Mouse (Mus musculus): ENCODE results near the gene Gm8257. TPM values are rescaled to one million over a fixed set of nuclear protein-coding genes. Genes with fewer than 3 reads are reported as not detected.

Gene Gm8257
- polyA plus RNA-seq (2021; fragmentation: Nextera tagmentation), result not detected in 2 replicates
- long read RNA-seq, experiment 1, result 0 reads
- long read RNA-seq, experiment 2, result 0 reads

DNA sequence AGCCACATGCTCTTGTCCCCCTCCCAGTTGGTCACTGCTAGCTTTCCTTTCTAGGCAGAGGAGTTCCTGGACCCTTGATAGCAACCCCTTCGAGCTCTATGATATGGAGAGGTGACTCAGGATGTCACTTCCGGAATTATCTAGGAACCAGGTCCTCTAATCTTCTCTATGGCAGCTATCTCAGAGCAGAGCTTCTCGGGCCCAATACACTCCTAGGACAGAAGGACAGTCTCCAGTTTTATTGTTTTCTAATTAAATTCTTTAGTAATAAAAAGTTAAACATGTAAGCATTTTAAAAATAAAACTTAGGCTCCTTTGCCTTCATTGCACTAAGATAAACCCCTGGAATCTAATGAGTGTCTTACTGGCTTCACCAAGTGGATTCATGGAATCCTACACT, at the start of gene Gm8257:
Gm8257 (minus strand) TSS at position 101 of the 400 bp plus-strand sequence.

DNA sequence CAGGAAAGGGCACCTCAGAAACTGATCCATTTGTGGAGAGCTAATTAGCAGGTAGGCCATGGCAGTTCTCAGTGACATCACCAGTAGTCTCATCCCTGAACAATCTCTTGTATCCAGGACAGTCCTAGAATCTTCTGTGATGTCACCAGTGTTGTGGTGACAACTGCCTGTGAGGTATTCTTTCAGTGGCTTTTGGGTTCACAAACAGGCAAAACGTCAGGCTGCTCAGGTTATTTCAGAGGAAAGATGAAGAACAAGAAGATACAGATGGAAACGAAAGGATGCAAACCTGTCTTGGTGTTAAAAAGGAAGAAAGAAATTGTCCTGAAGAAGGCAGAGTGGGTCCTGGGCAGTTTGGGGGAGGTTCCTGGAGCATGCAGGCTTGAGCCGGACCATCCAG, 44.0 kb upstream of the Gm8257 start, which contains the start of gene Gm8267:
Gm8267 (minus strand) TSS at position 101 of the 400 bp plus-strand sequence.

DNA sequence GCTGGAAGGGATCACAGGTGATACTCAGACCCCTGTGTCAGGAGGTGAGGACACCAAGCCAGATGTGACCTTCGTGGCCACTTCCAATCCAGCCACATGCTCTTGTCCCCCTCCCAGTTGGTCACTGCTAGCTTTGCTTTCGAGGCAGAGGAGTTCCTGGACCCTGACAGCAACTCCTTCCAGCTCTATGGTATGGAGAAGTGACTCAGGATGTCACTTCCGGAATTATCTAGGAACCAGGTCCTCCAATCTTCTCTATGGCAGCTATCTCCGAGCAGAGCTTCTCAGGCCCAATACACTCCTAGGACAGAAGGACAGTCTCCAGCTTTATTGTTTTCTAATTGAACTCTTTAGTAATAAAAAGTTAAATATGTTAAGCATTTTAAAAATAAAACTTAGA, 78.5 kb downstream of the Gm8257 start, which contains the start of gene Gm5624:
Gm5624 (minus strand) TSS at position 202 of the 400 bp plus-strand sequence.

Other genes with a start within 250 kb of the Gm8257 start
- gene BC061237, start 214.0 kb downstream of the Gm8257 start, polyA plus RNA-seq (2021; fragmentation: Nextera tagmentation), result not detected in 2 replicates
- gene Gm17093, start 188.2 kb downstream of the Gm8257 start, polyA plus RNA-seq (2021; fragmentation: Nextera tagmentation), result not detected in 2 replicates
- not detected in 2 replicates for gene Gm8247, start 123.3 kb downstream of the Gm8257 start, polyA plus RNA-seq (2021; fragmentation: Nextera tagmentation)
- gene Gm5624, start 78.5 kb downstream of the Gm8257 start, polyA plus RNA-seq (2021; fragmentation: Nextera tagmentation), result not detected in 2 replicates
- not detected in 2 replicates for gene Gm8267, start 43.9 kb upstream of the Gm8257 start, polyA plus RNA-seq (2021; fragmentation: Nextera tagmentation)
- gene Ptgdr, start 152.9 kb upstream of the Gm8257 start, polyA plus RNA-seq (2021; fragmentation: Nextera tagmentation), result 0.15 and 0.30 TPM in 2 replicates